Mouse (Mus musculus) liver, embryonic 14.5 days (tissue): ENCODE data around the gene Phlda3. TPM values are rescaled to one million over a fixed set of nuclear protein-coding genes. Genes with fewer than 3 reads are reported as not detected.

Experiments used
- ATAC-seq: fragments of 200-750 bp; cut with Nextera tagmentation; 2 replicates; pipeline ENCODE4 v1.8.0; 2017; ENCODE audit warnings: moderate number of reproducible peaks, mild to moderate bottlenecking, moderate library complexity; ENCODE audit not compliant: insufficient read depth
- DNase-seq, 3 experiments: peaks; one replicate each; pipeline ENCODE4 v3.0.0-alpha.2; 2012 to 2013; ENCODE audit warnings: low read depth in 3 of 3, low spot score in 3 of 3
- H3K27ac ChIP-seq: fragments of 300-500 bp; sonication (generic); 2 replicates; pipeline ENCODE4 v1.5.1; 2014; ENCODE audit warnings: moderate library complexity, mild to moderate bottlenecking, control low read depth, inconsistent platforms
- H3K27me3 ChIP-seq: fragments of 300-500 bp; sonication (generic); 2 replicates; pipeline ENCODE4 v1.6.1; 2014; ENCODE audit warnings: mild to moderate bottlenecking, low read length, moderate library complexity; ENCODE audit not compliant: control insufficient read depth, insufficient read depth
- H3K36me3 ChIP-seq: fragments of 300-500 bp; sonication (generic); replicated peaks from 2 replicates; pipeline ENCODE4 v1.6.1; 2014; ENCODE audit warnings: low read depth; ENCODE audit not compliant: control insufficient read depth, insufficient read depth
- H3K4me1 ChIP-seq, 2 experiments: fragments of 200-500 bp in 1 of 2; fragments of 300-500 bp in 1 of 2; sonication (generic) in 1 of 2; replicated peaks; 2 replicates each; pipeline ENCODE4 v1.6.1; 2012 to 2014; ENCODE audit warnings: antibody characterized with exemption in 1 of 2, inconsistent platforms in 1 of 2, low read length in 1 of 2; ENCODE audit not compliant: control insufficient read depth in 2 of 2, insufficient read depth in 2 of 2
- H3K4me2 ChIP-seq: fragments of 300-500 bp; sonication (generic); 2 replicates; pipeline ENCODE4 v1.6.1; 2014; ENCODE audit warnings: low read depth, mild to moderate bottlenecking, control low read depth, moderate library complexity
- H3K4me3 ChIP-seq, 2 experiments: fragments of 200-500 bp in 1 of 2; fragments of 300-500 bp in 1 of 2; sonication (generic) in 1 of 2; 2 replicates each; pipeline ENCODE4 v1.5.1; 2012 to 2014; ENCODE audit warnings: low read depth in 2 of 2, low read length in 2 of 2, mild to moderate bottlenecking in 2 of 2, control low read depth in 1 of 2, inconsistent platforms in 1 of 2, moderate library complexity in 1 of 2; ENCODE audit not compliant: insufficient read depth in 1 of 2
- H3K9ac ChIP-seq: fragments of 300-500 bp; sonication (generic); replicated peaks from 2 replicates; pipeline ENCODE4 v1.6.1; 2014; ENCODE audit warnings: mild to moderate bottlenecking, control low read depth, moderate library complexity
- H3K9me3 ChIP-seq: fragments of 300-500 bp; sonication (generic); 2 replicates; pipeline ENCODE4 v1.6.1; 2016; ENCODE audit warnings: low read length, mixed read lengths; ENCODE audit not compliant: control insufficient read depth
- CTCF ChIP-seq: IDR thresholded peaks from 2 replicates; pipeline ENCODE4 v1.5.1; 2016; ENCODE audit warnings: antibody characterized with exemption, low read depth, control low read depth
- EP300 ChIP-seq: IDR thresholded peaks from 2 replicates; pipeline ENCODE4 v1.6.1; 2016; ENCODE audit warnings: antibody characterized with exemption, low read depth
- WGBS: fragments of 180-500 bp; shearing (Covaris S2); extraction: QIAGEN DNeasy Blood & Tissue Kit; methylation state at CpG from one replicate; pipeline ENCODE4 v1.1.7; 2014; ENCODE audit not compliant: insufficient replicate concordance; 5-methylcytosine and 5-hydroxymethylcytosine counted together
- polyA plus RNA-seq, 2 experiments: library from polyadenylated mRNA; depleted of rRNA in 1 of 2; stranded (reverse) in 1 of 2; unstranded in 1 of 2; fragments of >200 nt; fragmentation: Nextera tagmentation in 1 of 2; extraction: Ambion mirVana in 1 of 2; gene quantifications; 2 replicates each; pipeline versions ENCODE4 v1.2.1 to v1.2.3; 2012 to 2014

Phlda3 gene
- polyA plus RNA-seq, 2 experiments, result 3.2 to 5.2 TPM

- no peak overlapping the region for H3K4me2 ChIP-seq
- H3K4me3 ChIP-seq, result no peak overlapping the region
- H3K4me1 ChIP-seq, result peaks cover 2 to 18% of the 10 kb centered on the region in 2 experiments; a peak in 3 of 4 replicates
- ATAC-seq (no peak), DNase-seq (no peak)
- no peaks in the 10 kb centered on the region for H3K9me3 ChIP-seq
- no peaks in the 10 kb centered on the region for H3K36me3 ChIP-seq
- no peak overlapping the region for H3K9ac ChIP-seq
- 46% methylated on average over 1 of the region's 1 CpGs for WGBS
- H3K27ac ChIP-seq, result no peak overlapping the region
- 0 out of 2 replicates have a peak, but pooled peaks cover 3% of the 10 kb centered on the region for H3K27me3 ChIP-seq
- TF ChIP-seq CTCF, result no peak
- no peak for TF ChIP-seq EP300
Observed at GRCm38 (mm10) chr1:135798492-135798891, 32.6 kb downstream of the Phlda3 start.

- Histone ChIP-seq H3K4me1 (peaks cover 0 to 17% of the 10 kb centered on the region in 2 experiments; a peak in 2 of 4 replicates), H3K4me2 (no peak overlapping the region), H3K36me3 (no peaks in the 10 kb centered on the region), H3K27ac (no peak overlapping the region), H3K9ac (no peak overlapping the region), H3K9me3 (no peaks in the 10 kb centered on the region), H3K27me3 (no peaks in the 10 kb centered on the region), H3K4me3 (no peak overlapping the region)
- no peak for DNase-seq
- ATAC-seq, result no peak
- no peak for TF ChIP-seq CTCF
- TF ChIP-seq EP300, result no peak
- 25% methylated on average over 8 of the region's 8 CpGs for WGBS
Observed at GRCm38 (mm10) chr1:135799109-135799627, 33.2 kb downstream of the Phlda3 start.

- Histone ChIP-seq H3K9me3 (no peaks in the 10 kb centered on the region), H3K9ac (no peak overlapping the region), H3K36me3 (no peaks in the 10 kb centered on the region), H3K27ac (no peak overlapping the region), H3K4me3 (no peak overlapping the region), H3K27me3 (no peaks in the 10 kb centered on the region), H3K4me2 (no peak overlapping the region), H3K4me1 (peaks cover 0 to 12% of the 10 kb centered on the region in 2 experiments; a peak in 2 of 4 replicates)
- TF ChIP-seq CTCF (no peak), EP300 (no peak)
- peak; percentile 18; the same call in 1 of the 2 replicates for ATAC-seq
- no peak for DNase-seq
- WGBS, result 22% methylated on average over 8 of the region's 8 CpGs
Observed at GRCm38 (mm10) chr1:135800192-135800950, 34.5 kb downstream of the Phlda3 start.

GRCm38 (mm10) chr1:135807546-135807945 lies 41.6 kb downstream of the Phlda3 start:
- DNase-seq (no peak), ATAC-seq (no peak)
- Histone ChIP-seq H3K36me3 (no peaks in the 10 kb centered on the region), H3K4me3 (no peak overlapping the region), H3K9ac (no peak overlapping the region), H3K4me2 (no peak overlapping the region), H3K9me3 (no peaks in the 10 kb centered on the region), H3K27ac (no peak overlapping the region), H3K4me1 (0 out of 4 replicates have a peak, but pooled peaks cover 0 to 3% of the 10 kb centered on the region in 2 experiments), H3K27me3 (no peaks in the 10 kb centered on the region)
- TF ChIP-seq EP300 (no peak), CTCF (no peak)
- 45% methylated on average over 10 of the region's 10 CpGs for WGBS

GRCm38 (mm10) chr1:135810180-135810579 lies 44.3 kb downstream of the Phlda3 start:
- 61% methylated on average over 2 of the region's 2 CpGs for WGBS
- DNase-seq, result no peak
- ATAC-seq, result no peak

More at GRCm38 (mm10) chr1:135810180-135810579, 44.3 kb downstream of the Phlda3 start:
- H3K27ac ChIP-seq, result no peak overlapping the region
- H3K27me3 ChIP-seq, result no peaks in the 10 kb centered on the region
- no peak overlapping the region for H3K4me2 ChIP-seq
- H3K4me3 ChIP-seq, result no peak overlapping the region
- no peak for TF ChIP-seq CTCF
- TF ChIP-seq EP300, result no peak
- no peaks in the 10 kb centered on the region for H3K9me3 ChIP-seq
- H3K9ac ChIP-seq, result no peak overlapping the region
- H3K36me3 ChIP-seq, result no peaks in the 10 kb centered on the region
- 0 out of 4 replicates have a peak, but pooled peaks cover 0 to 3% of the 10 kb centered on the region in 2 experiments for H3K4me1 ChIP-seq
